Mouse (Mus musculus) small intestine, adult 2 months (tissue): ENCODE measurements around the gene Vstm2l. TPM values are rescaled to one million over a fixed set of nuclear protein-coding genes. Genes with fewer than 3 reads are reported as not detected.

Source experiments
- H3K27ac ChIP-seq: fragments of 200-500 bp; 2 replicates; pipeline ENCODE4 v1.5.1; 2012; ENCODE audit warnings: low read depth, low read length, control low read depth, inconsistent platforms; ENCODE audit not compliant: insufficient read depth
- H3K27me3 ChIP-seq: fragments of 200-500 bp; 2 replicates; pipeline ENCODE4 v1.6.1; 2012; ENCODE audit warnings: mild to moderate bottlenecking, moderate library complexity, low read length, inconsistent platforms; ENCODE audit not compliant: control insufficient read depth, insufficient read depth
- H3K36me3 ChIP-seq: fragments of 200-500 bp; 2 replicates; pipeline ENCODE4 v1.6.1; 2012; ENCODE audit warnings: mild to moderate bottlenecking, low read length, control low read depth, inconsistent platforms; ENCODE audit not compliant: control insufficient read depth, insufficient read depth
- H3K4me1 ChIP-seq: fragments of 200-500 bp; 2 replicates; pipeline ENCODE4 v1.6.1; 2012; ENCODE audit warnings: low read length, inconsistent platforms, mixed read lengths; ENCODE audit not compliant: control insufficient read depth, insufficient read depth, insufficient read length
- H3K4me3 ChIP-seq: fragments of 200-500 bp; 2 replicates; pipeline ENCODE4 v1.5.1; 2012; ENCODE audit warnings: low read depth, mild to moderate bottlenecking, control low read depth, inconsistent platforms, low read length, moderate library complexity
- CTCF ChIP-seq: fragments of 200-500 bp; IDR thresholded peaks from 2 replicates; pipeline ENCODE4 v1.5.1; 2012; ENCODE audit warnings: low read depth, mild to moderate bottlenecking, control low read depth, inconsistent platforms, low read length, moderate library complexity, mixed read lengths; ENCODE audit not compliant: insufficient replicate concordance, insufficient read length; ENCODE audit errors: extremely low read depth
- POLR2A ChIP-seq: fragments of 200-500 bp; IDR thresholded peaks from 2 replicates; pipeline ENCODE4 v1.6.1; 2012; ENCODE audit warnings: low read depth, mild to moderate bottlenecking, control low read depth, inconsistent platforms, low read length, moderate library complexity
- WGBS: fragments of 180-500 bp; shearing (Covaris S2); methylation state at CpG from one replicate; pipeline ENCODE4 v1.1.7; 2018; 5-methylcytosine and 5-hydroxymethylcytosine counted together
- polyA plus RNA-seq: library from polyadenylated mRNA; depleted of rRNA; stranded (reverse); fragments of >200 nt; gene quantifications from 2 replicates; pipeline ENCODE4 v1.2.3, GENCODE M21; 2012; rRNA removed

The Vstm2l gene
- 2.7 and 4.6 TPM in 2 replicates for polyA plus RNA-seq

- TF ChIP-seq POLR2A = no peak
- no peak for TF ChIP-seq CTCF
- Histone ChIP-seq H3K27ac (no peak within 1 kb of the TSS), H3K4me3 (no peak within 1 kb of the TSS), H3K27me3 (peaks cover 13% of the 10 kb centered on the region), H3K36me3 (no peaks in the 10 kb centered on the region), H3K4me1 (no peaks in the 10 kb centered on the region)
- WGBS = 6% methylated on average over 61 of the region's 62 CpGs
These were observed at the start of gene Vstm2l for GRCm38 (mm10) chr2:157914105-157914764. Vstm2l (plus strand) TSS chr2:157914653.

GRCm38 (mm10) chr2:157867126-157867525, 47.3 kb upstream of the Vstm2l start:
- H3K4me1 ChIP-seq = no peaks in the 10 kb centered on the region
- H3K36me3 ChIP-seq = 0 out of 2 replicates have a peak, but pooled peaks cover 5% of the 10 kb centered on the region
- no peaks in the 10 kb centered on the region for H3K27me3 ChIP-seq
- 62% methylated on average over 3 of the region's 3 CpGs for WGBS
- H3K4me3 ChIP-seq = no peak overlapping the region
- no peak overlapping the region for H3K27ac ChIP-seq
- no peak for TF ChIP-seq CTCF

- no peak for TF ChIP-seq CTCF
- TF ChIP-seq POLR2A = no peak
- WGBS = 89% methylated on average over 6 of the region's 6 CpGs
These were observed 44.2 kb upstream of the Vstm2l start for GRCm38 (mm10) chr2:157870247-157870646.

GRCm38 (mm10) chr2:157873223-157873622, 41.2 kb upstream of the Vstm2l start:
- TF ChIP-seq CTCF (no peak), POLR2A (no peak)
- H3K36me3 ChIP-seq = peaks cover 5% of the 10 kb centered on the region; the same call in 1 of the 2 replicates
- H3K4me3 ChIP-seq = no peak overlapping the region
- 53% methylated on average over 6 of the region's 6 CpGs for WGBS
- H3K4me1 ChIP-seq = no peaks in the 10 kb centered on the region
- no peaks in the 10 kb centered on the region for H3K27me3 ChIP-seq
- no peak overlapping the region for H3K27ac ChIP-seq

More at GRCm38 (mm10) chr2:157870247-157870646, 44.2 kb upstream of the Vstm2l start:
- H3K27me3 ChIP-seq = no peaks in the 10 kb centered on the region
- no peak overlapping the region for H3K27ac ChIP-seq
- H3K4me3 ChIP-seq = no peak overlapping the region
- H3K36me3 ChIP-seq = peaks cover 5% of the 10 kb centered on the region; the same call in 1 of the 2 replicates
- no peaks in the 10 kb centered on the region for H3K4me1 ChIP-seq

GRCm38 (mm10) chr2:157873691-157874090, 40.8 kb upstream of the Vstm2l start:
- Histone ChIP-seq H3K4me3 (no peak overlapping the region), H3K4me1 (no peaks in the 10 kb centered on the region), H3K36me3 (peaks cover 5% of the 10 kb centered on the region; the same call in 1 of the 2 replicates), H3K27ac (no peak overlapping the region), H3K27me3 (no peaks in the 10 kb centered on the region)
- TF ChIP-seq CTCF = no peak
- TF ChIP-seq POLR2A = no peak
- WGBS = 91% methylated on average over 1 of the region's 1 CpGs

- WGBS = 85% methylated on average over 8 of the region's 8 CpGs
- no peaks in the 10 kb centered on the region for H3K27me3 ChIP-seq
- peaks cover 5% of the 10 kb centered on the region; the same call in 1 of the 2 replicates for H3K36me3 ChIP-seq
- H3K27ac ChIP-seq = no peak overlapping the region
- no peak overlapping the region for H3K4me3 ChIP-seq
- no peaks in the 10 kb centered on the region for H3K4me1 ChIP-seq
- TF ChIP-seq CTCF = no peak
- TF ChIP-seq POLR2A = no peak
These were observed 39.3 kb upstream of the Vstm2l start for GRCm38 (mm10) chr2:157875111-157875510.

- no peak for TF ChIP-seq CTCF
- TF ChIP-seq POLR2A = no peak
These were observed 37.1 kb upstream of the Vstm2l start for GRCm38 (mm10) chr2:157877394-157877793.

More at GRCm38 (mm10) chr2:157877394-157877793, 37.1 kb upstream of the Vstm2l start:
- no peaks in the 10 kb centered on the region for H3K27me3 ChIP-seq
- no peaks in the 10 kb centered on the region for H3K4me1 ChIP-seq
- H3K36me3 ChIP-seq = no peaks in the 10 kb centered on the region; the same call in 1 of the 2 replicates
- 72% methylated on average over 3 of the region's 3 CpGs for WGBS
- H3K4me3 ChIP-seq = no peak overlapping the region
- no peak overlapping the region for H3K27ac ChIP-seq
